Mouse (Mus musculus) E14TG2a.4 (cell line): ENCODE results near the gene Zfp963.
"Not testable (repeated sequence)": the region's sequence is repeated elsewhere in the genome, so short reads cannot be mapped to it uniquely, and the experiment has no call there.

Experiments
- CTCF ChIP-seq: conservative IDR thresholded peaks from 2 replicates; pipeline ENCODE4 v1.5.1; 2014; ENCODE audit warnings: low read length
- NANOG ChIP-seq: IDR thresholded peaks from 2 replicates; pipeline ENCODE4 v1.6.1; 2014; ENCODE audit warnings: borderline replicate concordance, low read length, mixed read lengths
- POU5F1 ChIP-seq: IDR thresholded peaks from 2 replicates; pipeline ENCODE4 v1.6.1; 2014; ENCODE audit warnings: low read length, borderline replicate concordance

DNA sequence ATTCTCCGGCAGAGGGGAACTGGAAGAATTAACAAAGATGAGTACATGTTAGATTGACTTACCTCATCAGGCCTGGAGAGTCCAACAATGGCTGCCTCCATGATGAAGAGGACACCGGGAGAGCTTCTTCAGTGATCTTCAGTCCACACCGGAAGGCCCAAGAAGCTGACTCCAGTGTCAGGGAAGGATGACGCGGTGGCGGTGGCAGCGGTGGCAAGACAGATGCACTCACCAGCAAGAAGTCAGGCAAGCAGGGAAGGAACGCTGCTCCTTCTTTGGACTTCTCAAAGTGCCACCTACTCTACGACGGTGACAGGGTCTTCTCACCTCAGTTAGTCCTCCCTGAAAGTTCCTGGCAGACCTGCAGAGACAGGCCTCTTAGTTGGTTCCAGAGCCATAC, 39.1 kb downstream of the Zfp963 start, which contains the start of gene Zfp869:
- not testable (repeated sequence) for TF ChIP-seq CTCF, POU5F1, NANOG
